Mouse (Mus musculus) midbrain, postnatal 0 days (tissue): Measurements from ENCODE around the gene Gpr157. TPM values are rescaled to one million over a fixed set of nuclear protein-coding genes. Genes with fewer than 3 reads are reported as not detected.
A peak's percentile ranks its signal among the peaks of the same experiment; 100 is the strongest.
"Not testable (repeated sequence)": the region's sequence is repeated elsewhere in the genome, so short reads cannot be mapped to it uniquely, and the experiment has no call there.

Experiments used
- ATAC-seq: fragments of 200-750 bp; cut with Nextera tagmentation; 2 replicates; pipeline ENCODE4 v1.8.0; 2017; ENCODE audit warnings: moderate number of reproducible peaks, mild to moderate bottlenecking, moderate TSS enrichment, moderate library complexity; ENCODE audit not compliant: low FRiP score
- DNase-seq: peaks from one replicate; pipeline ENCODE4 v3.0.0-alpha.2; 2015; ENCODE audit warnings: low spot score
- H3K27ac ChIP-seq: fragments of 300-500 bp; sonication (generic); 2 replicates; pipeline ENCODE4 v1.5.1; 2014; ENCODE audit warnings: low read depth, mild to moderate bottlenecking, low read length, mixed read lengths
- H3K27me3 ChIP-seq: fragments of 300-500 bp; sonication (generic); 2 replicates; pipeline ENCODE4 v1.6.1; 2014; ENCODE audit warnings: low read length, control low read depth, mixed read lengths; ENCODE audit not compliant: insufficient read depth
- H3K36me3 ChIP-seq: fragments of 300-500 bp; sonication (generic); 2 replicates; pipeline ENCODE4 v1.6.1; 2014; ENCODE audit warnings: low read length, control low read depth, mixed read lengths; ENCODE audit not compliant: insufficient read depth
- H3K4me1 ChIP-seq: fragments of 300-500 bp; sonication (generic); 2 replicates; pipeline ENCODE4 v1.6.1; 2014; ENCODE audit warnings: mild to moderate bottlenecking, control low read depth, antibody characterized with exemption, low read length, mixed read lengths; ENCODE audit not compliant: insufficient read depth
- H3K4me2 ChIP-seq: fragments of 300-500 bp; sonication (generic); 2 replicates; pipeline ENCODE4 v1.6.1; 2014; ENCODE audit warnings: low read depth, mild to moderate bottlenecking, low read length, mixed read lengths; ENCODE audit not compliant: poor library complexity, severe bottlenecking
- H3K4me3 ChIP-seq: fragments of 300-500 bp; sonication (generic); 2 replicates; pipeline ENCODE4 v1.5.1; 2014; ENCODE audit warnings: low read depth, mild to moderate bottlenecking, low read length, moderate library complexity
- H3K9ac ChIP-seq: fragments of 300-500 bp; sonication (generic); replicated peaks from 2 replicates; pipeline ENCODE4 v1.6.1; 2014; ENCODE audit warnings: mild to moderate bottlenecking, low read length, moderate library complexity, mixed read lengths; ENCODE audit not compliant: poor library complexity, severe bottlenecking
- H3K9me3 ChIP-seq: fragments of 300-500 bp; sonication (generic); 2 replicates; pipeline ENCODE4 v1.6.1; 2016; ENCODE audit warnings: low read length, control low read depth
- CTCF ChIP-seq: IDR thresholded peaks from 2 replicates; pipeline ENCODE4 v1.5.1; 2016; ENCODE audit warnings: antibody characterized with exemption, mild to moderate bottlenecking
- WGBS: fragments of 180-500 bp; shearing (Covaris S2); extraction: QIAGEN DNeasy Blood & Tissue Kit; methylation state at CpG from one replicate; pipeline ENCODE4 v1.1.7; 2014; 5-methylcytosine and 5-hydroxymethylcytosine counted together
- polyA plus RNA-seq: library from polyadenylated mRNA; unstranded; fragments of >200 nt; fragmentation: Nextera tagmentation; extraction: Ambion mirVana; gene quantifications from 2 replicates; pipeline ENCODE4 v1.2.1, GENCODE M21; 2015
- total RNA-seq: library from RNA; depleted of rRNA; stranded (reverse); fragments of >200 nt; gene quantifications from 2 replicates; pipeline ENCODE4 v1.2.3, GENCODE M21; 2014; rRNA removed

Gene Gpr157
- total RNA-seq (4.4 TPM in 2 replicates), polyA plus RNA-seq (0.47 and 0.49 TPM in 2 replicates)

DNA sequence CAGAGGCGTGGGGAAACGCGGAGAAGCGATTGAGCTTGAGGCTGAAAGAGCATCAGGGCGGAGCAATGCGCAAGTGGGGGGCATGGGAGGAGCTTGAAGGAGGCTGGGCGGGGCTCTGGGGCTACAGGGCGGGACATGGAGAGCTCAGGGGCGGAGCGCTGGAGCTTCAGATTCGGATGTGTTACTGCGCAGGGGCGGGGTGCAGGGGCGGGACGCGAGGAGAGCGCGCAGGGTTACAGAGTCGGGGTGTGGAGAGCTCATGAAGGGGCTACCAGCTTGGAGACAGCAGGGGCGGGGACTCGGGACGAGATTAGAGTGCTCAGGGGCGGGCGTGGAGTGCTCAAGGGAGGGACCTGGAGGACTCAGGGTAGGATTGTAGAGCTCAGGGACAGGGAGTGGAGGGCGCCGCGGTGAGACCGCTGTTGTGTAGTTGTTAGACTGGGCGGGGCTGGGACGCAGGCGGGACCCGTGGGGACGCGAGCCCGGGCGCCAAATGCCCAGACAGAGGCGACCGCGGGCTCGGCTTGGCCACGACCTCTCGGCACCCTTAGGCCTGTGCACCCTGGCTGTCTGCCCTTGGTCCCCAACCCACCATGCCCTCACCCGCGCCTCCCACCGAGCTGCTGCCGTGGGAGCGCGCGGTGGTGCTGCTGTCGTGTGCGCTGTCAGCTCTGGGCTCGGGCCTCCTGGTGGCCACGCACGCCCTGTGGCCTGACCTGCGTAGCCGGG, at the start of gene Gpr157:
Gene Gpr157 (plus strand): TSS at position 205 of the 729 bp plus-strand sequence.
- DNase-seq (peak; percentile 91), ATAC-seq (peak; percentile 91)
- WGBS = under 1% methylated on average over 42 of the region's 56 CpGs
- Histone ChIP-seq H3K4me2 (peak within 1 kb of the TSS; percentile 99), H3K4me1 (peaks cover 7% of the 10 kb centered on the region; the same call in 1 of the 2 replicates), H3K27me3 (peaks cover 7% of the 10 kb centered on the region; the same call in 1 of the 2 replicates), H3K27ac (no peak within 1 kb of the TSS), H3K9me3 (no peaks in the 10 kb centered on the region), H3K36me3 (no peaks in the 10 kb centered on the region), H3K4me3 (peak within 1 kb of the TSS; percentile 64), H3K9ac (peak within 1 kb of the TSS; percentile 57)
- peak; percentile 47 for TF ChIP-seq CTCF

DNA sequence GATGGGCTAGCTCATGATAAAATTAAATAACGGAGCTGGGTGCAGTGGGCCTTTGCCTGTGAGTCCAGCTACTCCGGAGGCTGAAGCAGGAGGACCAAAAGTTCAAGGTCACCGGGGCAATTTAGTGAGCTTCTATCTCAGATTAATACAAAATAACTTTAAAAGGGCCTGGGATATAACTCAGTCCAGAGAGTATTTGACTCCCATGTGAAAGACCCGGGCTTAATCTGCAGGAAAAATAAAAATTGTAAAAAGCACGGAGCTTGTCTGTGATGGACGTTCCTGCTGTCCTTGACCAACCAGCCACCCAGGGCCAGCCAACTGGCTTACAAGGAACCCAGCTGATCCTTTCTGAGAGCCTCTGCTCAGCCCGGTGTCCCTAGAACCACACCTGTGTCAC, 48.6 kb upstream of the Gpr157 start:
- ATAC-seq (no peak), DNase-seq (no peak)
- H3K4me3 ChIP-seq = no peak overlapping the region
- H3K4me1 ChIP-seq = no peaks in the 10 kb centered on the region
- no peaks in the 10 kb centered on the region for H3K9me3 ChIP-seq
- no peak overlapping the region for H3K27ac ChIP-seq
- no peak for TF ChIP-seq CTCF
- 84% methylated on average over 7 of the region's 7 CpGs for WGBS
- H3K4me2 ChIP-seq = no peak overlapping the region
- H3K36me3 ChIP-seq = no peaks in the 10 kb centered on the region
- H3K9ac ChIP-seq = no peak overlapping the region
- peaks cover 13% of the 10 kb centered on the region for H3K27me3 ChIP-seq

DNA sequence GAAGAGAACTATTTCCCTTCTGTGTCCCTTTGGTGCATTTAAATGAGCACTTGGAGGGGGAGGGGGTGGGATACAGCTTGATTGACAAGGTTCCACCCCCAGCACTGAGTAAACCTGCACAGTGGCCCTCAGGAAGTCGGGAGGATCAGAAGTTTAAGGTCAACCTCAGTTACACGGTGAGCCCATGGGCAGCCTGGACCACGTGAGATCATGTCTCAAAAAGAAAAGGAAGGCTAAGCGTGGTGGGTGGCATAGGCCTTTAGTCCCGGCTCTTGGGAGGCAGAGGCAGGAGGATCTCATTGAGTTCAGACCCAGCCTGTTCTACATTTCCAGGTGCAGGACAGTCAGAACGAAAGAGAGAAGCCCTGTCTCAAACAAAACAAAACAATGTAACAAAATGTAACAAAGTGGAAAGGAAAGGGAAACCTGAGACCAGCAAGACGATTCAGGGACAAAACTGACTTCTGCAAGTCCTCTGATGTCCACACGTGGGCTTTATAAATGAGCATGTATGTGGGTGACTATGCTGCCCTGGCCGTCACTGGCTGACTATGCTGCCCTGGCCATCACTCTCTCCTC, 47.1 kb upstream of the Gpr157 start:
- Histone ChIP-seq H3K9ac (no peak overlapping the region), H3K4me2 (no peak overlapping the region), H3K27ac (no peak overlapping the region), H3K36me3 (no peaks in the 10 kb centered on the region), H3K4me3 (no peak overlapping the region), H3K27me3 (no peaks in the 10 kb centered on the region; the same call in 1 of the 2 replicates), H3K4me1 (no peaks in the 10 kb centered on the region), H3K9me3 (no peaks in the 10 kb centered on the region)
- WGBS = 82% methylated on average over 9 of the region's 9 CpGs
- DNase-seq (no peak), ATAC-seq (no peak)
- TF ChIP-seq CTCF = no peak

DNA sequence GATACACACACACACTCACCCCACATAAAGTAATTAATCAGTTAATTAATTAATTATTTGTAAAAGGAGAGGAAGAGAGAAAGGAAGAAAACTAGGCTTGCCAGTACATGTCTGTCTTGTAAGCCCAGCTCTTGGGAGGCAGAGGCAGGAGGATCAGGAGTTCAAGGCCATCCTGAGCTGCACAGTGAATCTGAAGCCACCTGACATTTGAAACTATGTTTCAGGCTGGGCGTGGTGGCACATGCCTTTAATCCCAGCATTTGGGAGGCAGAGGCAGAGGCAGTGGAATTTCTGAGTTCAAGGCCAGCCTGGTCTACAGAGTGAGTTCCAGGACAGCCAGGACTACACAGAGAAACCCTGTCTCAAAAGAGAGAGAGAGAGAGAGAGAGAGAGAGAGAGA, 46.3 kb upstream of the Gpr157 start:
- whole genome bisulfite sequencing = 57% methylated on average over 1 of the region's 1 CpGs
- not testable (repeated sequence) for H3K9me3 ChIP-seq, H3K27me3 ChIP-seq, ATAC-seq, H3K27ac ChIP-seq, H3K4me2 ChIP-seq, H3K4me3 ChIP-seq, DNase-seq, H3K9ac ChIP-seq, H3K36me3 ChIP-seq, H3K4me1 ChIP-seq

DNA sequence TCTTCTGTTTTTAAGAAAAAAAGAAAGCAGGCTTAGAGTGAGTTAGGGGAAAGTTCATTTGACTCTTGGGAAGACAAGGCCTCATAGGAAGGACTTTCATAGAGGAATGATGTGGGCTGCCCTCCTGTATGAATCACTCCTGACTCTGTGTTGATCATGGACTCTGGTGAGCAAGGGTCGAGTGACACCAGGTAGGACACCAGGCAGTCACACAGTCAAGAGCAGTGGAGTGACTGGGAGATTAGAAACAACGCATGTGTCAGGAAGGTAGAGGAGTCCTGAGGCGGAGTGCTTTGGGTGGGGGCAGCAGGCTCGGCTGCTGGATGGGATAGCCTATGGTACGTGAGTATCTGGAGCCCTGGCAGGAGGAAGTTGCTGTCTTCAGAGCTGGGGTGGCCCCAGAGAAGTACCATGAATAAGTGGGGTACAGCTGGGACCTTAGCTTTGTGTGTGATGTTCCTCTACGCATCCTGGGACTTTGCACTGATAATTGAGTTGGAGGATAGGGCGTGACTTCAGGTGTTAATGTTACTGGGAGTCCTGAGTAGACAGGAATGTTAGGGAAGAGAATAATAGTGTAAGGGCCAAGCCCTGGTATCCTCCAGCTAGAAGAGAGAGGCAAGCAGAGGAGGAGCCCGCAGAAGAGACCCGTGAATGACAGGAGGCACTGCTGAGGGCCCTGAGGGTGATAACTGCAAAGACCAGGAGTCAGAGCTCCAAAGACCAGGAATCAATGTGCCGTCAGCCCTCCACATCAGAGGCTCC, 45.6 kb upstream of the Gpr157 start:
- Histone ChIP-seq H3K9me3 (no peaks in the 10 kb centered on the region), H3K36me3 (no peaks in the 10 kb centered on the region), H3K4me2 (no peak overlapping the region), H3K27me3 (peaks cover 4% of the 10 kb centered on the region; the same call in 1 of the 2 replicates), H3K4me3 (no peak overlapping the region), H3K4me1 (no peaks in the 10 kb centered on the region), H3K9ac (no peak overlapping the region), H3K27ac (no peak overlapping the region)
- ATAC-seq = no peak
- WGBS = 84% methylated on average over 10 of the region's 10 CpGs
- no peak for DNase-seq
- TF ChIP-seq CTCF = no peak
